Mouse (Mus musculus) CH12F3 (cell line): Measurements from ENCODE around the gene Actr1a.

ENCODE experiments used
- in situ Hi-C: fragments of 300-500 bp; cut with MboI; formaldehyde crosslinking; loops from 2 replicates; pipeline ENCODE4 v1.14.3; 2020; ENCODE audit warnings: low sequenced_read_pairs

Actr1a gene

GRCm38 (mm10) chr19:46395109-46396009 lies at the start of gene Actr1a:
Actr1a (minus strand) TSS chr19:46395748.
- in situ Hi-C loops, result loop anchor here (5.0 kb wide), 1 partner anchor 52 kb away; no protein-coding TSS in a partner anchor

DNA sequence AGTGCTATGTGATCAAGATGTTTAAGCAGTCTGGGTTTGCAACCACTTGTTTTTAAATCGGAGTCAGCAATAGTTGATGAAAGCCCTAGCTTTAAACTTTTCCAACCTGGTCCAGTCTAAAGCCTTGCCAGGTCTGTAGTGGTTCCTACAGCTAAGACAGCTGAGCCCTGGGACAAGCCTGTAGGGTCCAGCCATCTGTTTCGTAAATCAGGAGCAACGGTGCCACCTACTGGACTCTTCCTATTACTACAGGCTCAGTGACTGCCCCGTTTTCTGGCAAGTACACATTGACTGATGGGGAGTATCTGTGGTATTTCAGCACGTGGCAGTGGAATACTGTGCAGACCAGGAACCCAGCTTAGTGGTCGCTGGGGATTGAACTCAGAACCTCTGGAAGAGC lies 48.7 kb upstream of the Actr1a start:
- in situ Hi-C loops, result no loop called here

DNA sequence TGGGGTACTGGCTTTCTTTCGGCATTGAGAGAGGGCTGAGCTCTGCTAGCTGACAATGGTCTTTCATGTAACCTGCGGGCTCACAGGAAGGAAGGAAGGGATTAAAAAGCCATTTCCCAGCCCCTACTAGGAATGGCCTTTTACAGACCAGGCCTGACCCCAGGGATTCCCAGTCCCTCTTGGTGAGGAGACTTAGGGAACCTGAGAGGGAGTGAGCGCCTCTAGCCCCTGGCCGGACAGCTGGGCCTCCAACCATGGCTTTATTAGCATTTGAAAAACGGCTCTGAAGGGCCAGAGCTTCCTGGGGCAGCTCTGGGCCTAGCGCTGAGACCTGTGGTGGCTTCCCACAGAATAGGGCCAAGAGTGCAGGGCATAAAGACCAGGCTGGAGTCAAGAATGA lies 48.0 kb upstream of the Actr1a start:
- in situ Hi-C loops, result no loop called here

- in situ Hi-C loops, result no loop called here
These were observed 39.9 kb upstream of the Actr1a start for GRCm38 (mm10) chr19:46435492-46435891.

GRCm38 (mm10) chr19:46434591-46434990 lies 39.0 kb upstream of the Actr1a start:
- in situ Hi-C loops, result no loop called here

DNA sequence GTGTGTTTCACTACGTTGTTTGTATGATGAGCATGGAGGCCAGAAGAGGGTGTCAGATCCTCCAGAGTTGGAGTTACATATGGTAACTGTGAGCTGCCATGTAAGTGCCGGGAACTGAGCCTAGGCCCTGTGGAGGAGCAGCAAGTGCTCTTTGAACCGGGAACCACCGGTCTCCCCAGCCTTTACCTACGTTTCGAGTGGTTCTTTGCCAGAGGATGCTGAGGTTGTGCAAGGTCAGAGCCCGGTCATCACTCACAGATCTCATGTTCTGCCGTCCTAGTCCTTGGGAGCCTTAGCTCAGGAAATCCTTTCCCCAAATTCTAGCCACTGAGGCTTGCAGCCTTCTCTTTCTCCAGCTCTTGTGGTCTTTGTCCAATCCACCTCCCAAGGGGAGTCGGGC lies 38.6 kb upstream of the Actr1a start:
- in situ Hi-C loops, result no loop called here

DNA sequence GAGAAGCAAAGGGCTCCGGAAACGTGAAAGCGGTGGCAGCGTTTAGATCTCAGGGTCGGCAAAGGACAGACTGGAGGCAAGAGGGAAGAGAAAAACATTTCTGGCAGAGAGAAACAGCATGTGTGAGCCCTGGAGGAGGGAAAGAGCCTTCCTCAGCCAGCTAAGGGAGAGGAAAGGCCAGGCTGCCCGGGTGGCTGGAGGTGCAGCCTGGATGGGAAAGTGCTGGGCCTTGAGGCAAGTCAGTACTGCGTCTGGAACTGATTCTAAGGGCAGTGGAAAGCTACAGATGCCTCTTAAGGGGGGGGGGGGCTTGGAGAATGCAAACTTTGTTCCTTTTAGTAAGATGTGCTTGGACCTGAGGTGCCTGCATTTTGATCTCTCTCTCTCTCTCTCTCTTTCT lies 38.2 kb upstream of the Actr1a start:
- in situ Hi-C loops, result no loop called here

- in situ Hi-C loops, result no loop called here
These were observed 33.7 kb upstream of the Actr1a start for GRCm38 (mm10) chr19:46429250-46429649.

- in situ Hi-C loops, result no loop called here
These were observed 30.9 kb upstream of the Actr1a start for GRCm38 (mm10) chr19:46426488-46426887.

GRCm38 (mm10) chr19:46425266-46425665 lies 29.7 kb upstream of the Actr1a start:
- in situ Hi-C loops, result no loop called here

DNA sequence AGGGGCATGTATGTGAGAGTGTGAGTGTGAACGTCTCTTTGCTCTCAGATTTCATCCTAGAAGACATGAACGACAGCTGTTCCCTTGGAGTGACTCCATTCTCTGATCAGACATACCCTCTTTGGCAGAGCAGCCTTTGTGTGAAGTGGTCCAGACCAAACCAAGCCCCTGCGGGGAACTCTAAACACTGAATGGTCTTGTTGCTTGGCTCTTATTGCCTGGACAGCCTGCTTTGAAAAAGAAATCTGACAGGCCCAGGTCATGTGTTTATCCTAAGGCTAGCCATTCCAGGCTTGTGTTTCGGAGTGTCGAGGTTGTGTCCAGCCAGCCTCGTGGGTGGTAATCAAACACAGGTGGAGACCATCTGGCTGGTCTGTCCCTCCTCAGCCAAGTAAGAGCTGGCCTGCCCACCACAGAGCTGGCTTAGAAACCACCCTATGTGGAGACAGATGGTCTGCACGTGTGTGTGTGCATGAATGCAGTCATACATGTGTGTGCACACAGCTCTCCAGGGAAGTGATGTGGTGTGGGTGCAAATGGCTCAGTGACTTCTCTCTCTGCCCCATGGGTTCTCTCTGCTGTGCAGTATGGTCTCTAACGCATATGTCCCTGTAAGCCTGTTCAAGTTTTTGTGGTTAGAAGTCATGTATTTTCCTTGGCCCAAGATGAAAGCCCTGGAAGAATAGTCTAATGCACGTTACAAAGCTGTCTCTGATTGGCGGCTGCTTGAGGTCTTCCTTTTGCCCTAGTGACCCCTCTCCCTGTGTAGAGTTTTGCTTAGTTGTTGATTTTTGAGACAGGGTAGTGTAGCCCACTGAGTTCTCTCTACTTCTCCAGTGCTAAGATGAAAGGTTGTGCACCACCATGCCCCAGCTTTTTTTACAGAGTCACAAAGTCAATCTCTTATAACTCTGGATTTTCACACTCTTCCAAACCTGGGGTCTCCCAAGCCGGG lies 27.1 kb upstream of the Actr1a start:
- in situ Hi-C loops, result no loop called here

DNA sequence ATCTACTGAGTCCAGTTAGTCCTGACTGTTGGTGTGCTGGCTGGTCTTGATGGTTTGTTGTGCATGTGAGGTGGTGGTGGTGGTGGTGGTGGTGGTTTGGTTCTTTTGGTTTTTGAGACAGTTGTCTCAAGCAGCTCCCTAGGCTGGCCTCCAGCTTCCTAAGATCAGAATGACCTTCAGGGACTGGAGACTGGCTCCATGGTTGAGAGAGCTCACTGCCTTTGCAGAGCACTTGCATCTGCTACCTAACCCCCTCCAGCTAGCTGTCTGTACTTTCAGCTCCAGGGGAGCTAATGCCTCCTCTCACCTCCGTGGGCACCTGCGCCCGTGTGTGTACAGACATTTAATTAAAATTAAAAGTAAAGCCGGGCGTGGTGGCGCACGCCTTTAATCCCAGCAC lies 24.9 kb upstream of the Actr1a start:
- in situ Hi-C loops, result no loop called here

- in situ Hi-C loops, result no loop called here
These were observed 22.5 kb upstream of the Actr1a start for GRCm38 (mm10) chr19:46418051-46418450.

GRCm38 (mm10) chr19:46416276-46416675 lies 20.7 kb upstream of the Actr1a start:
- in situ Hi-C loops, result no loop called here

DNA sequence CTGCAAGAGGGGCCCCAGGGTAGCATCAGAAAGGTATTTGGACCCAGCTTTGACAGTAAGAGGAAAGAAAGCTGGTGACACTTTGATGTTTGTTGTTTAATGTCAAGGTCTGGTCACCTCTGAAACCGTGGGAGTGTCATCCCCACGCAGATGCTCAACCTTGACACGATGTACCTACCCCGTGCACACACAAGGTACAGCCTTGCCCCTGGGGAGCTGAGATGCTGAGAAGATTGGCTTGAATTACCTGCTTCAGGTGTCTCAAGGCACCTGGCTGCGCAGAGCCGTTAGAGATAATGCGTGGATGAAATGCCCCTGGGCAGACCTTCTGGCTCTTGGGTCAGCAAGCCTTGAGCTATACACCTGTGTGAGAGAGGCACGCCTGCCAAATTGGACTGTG lies 18.9 kb upstream of the Actr1a start:
- in situ Hi-C loops, result no loop called here

DNA sequence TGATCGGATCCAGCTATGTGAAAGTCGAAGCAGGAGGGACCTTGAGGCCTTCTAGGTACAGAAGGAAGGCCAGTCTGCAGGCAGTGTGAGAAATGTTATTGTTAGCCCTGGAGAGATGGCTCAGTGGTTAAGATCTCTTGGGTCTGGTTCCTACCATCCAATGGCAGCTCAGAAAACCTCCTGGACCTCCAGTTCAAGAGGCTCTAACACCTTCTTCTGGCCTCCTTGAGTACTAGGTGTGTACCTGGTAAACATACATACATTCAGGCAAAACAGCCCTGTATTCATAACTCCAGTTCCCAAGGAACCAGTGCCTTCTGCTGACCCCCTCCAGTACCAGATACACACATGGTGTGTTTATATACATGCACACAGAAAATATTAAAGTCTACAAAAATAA lies 18.4 kb upstream of the Actr1a start:
- in situ Hi-C loops, result no loop called here

- in situ Hi-C loops, result no loop called here
These were observed 16.7 kb upstream of the Actr1a start for GRCm38 (mm10) chr19:46412056-46412805.

GRCm38 (mm10) chr19:46409506-46409905 lies 14.0 kb upstream of the Actr1a start:
- in situ Hi-C loops, result no loop called here

- in situ Hi-C loops, result no loop called here
These were observed 11.2 kb upstream of the Actr1a start for GRCm38 (mm10) chr19:46406592-46407386.

- in situ Hi-C loops, result no loop called here
These were observed 8.5 kb upstream of the Actr1a start for GRCm38 (mm10) chr19:46404030-46404429.
